Mouse (Mus musculus) midbrain, embryonic 15.5 days (tissue): Measurements from ENCODE around the gene Dhx32. TPM values are rescaled to one million over a fixed set of nuclear protein-coding genes. Genes with fewer than 3 reads are reported as not detected.

Source experiments
- ATAC-seq: fragments of 200-750 bp; cut with Nextera tagmentation; replicated peaks from 2 replicates; pipeline ENCODE4 v1.8.0; 2017; ENCODE audit warnings: moderate TSS enrichment
- H3K27ac ChIP-seq: fragments of 300-500 bp; sonication (generic); 2 replicates; pipeline ENCODE4 v1.5.1; 2015; ENCODE audit warnings: mild to moderate bottlenecking, inconsistent platforms
- H3K27me3 ChIP-seq: fragments of 300-500 bp; sonication (generic); replicated peaks from 2 replicates; pipeline ENCODE4 v1.6.1; 2015; ENCODE audit warnings: inconsistent platforms
- H3K36me3 ChIP-seq: fragments of 300-500 bp; sonication (generic); replicated peaks from 2 replicates; pipeline ENCODE4 v1.6.1; 2015; ENCODE audit warnings: inconsistent platforms
- H3K4me1 ChIP-seq: fragments of 300-500 bp; sonication (generic); 2 replicates; pipeline ENCODE4 v1.6.1; 2015; ENCODE audit warnings: inconsistent platforms
- H3K4me2 ChIP-seq: fragments of 300-500 bp; sonication (generic); 2 replicates; pipeline ENCODE4 v1.6.1; 2015; ENCODE audit warnings: inconsistent platforms, mild to moderate bottlenecking, moderate library complexity
- H3K4me3 ChIP-seq: fragments of 300-500 bp; sonication (generic); 2 replicates; pipeline ENCODE4 v1.5.1; 2015; ENCODE audit warnings: mild to moderate bottlenecking, inconsistent platforms
- H3K9ac ChIP-seq: fragments of 300-500 bp; sonication (generic); 2 replicates; pipeline ENCODE4 v1.6.1; 2015; ENCODE audit warnings: mild to moderate bottlenecking, inconsistent platforms
- H3K9me3 ChIP-seq: fragments of 300-500 bp; sonication (generic); 2 replicates; pipeline ENCODE4 v1.6.1; 2016; ENCODE audit warnings: inconsistent platforms
- WGBS: fragments of 180-500 bp; shearing (Covaris S2); methylation state at CpG from one replicate; pipeline ENCODE4 v1.1.7; 2015; ENCODE audit warnings: mixed read lengths; 5-methylcytosine and 5-hydroxymethylcytosine counted together
- polyA plus RNA-seq: library from polyadenylated mRNA; unstranded; fragments of >200 nt; fragmentation: Nextera tagmentation; extraction: Ambion mirVana; gene quantifications from 2 replicates; pipeline ENCODE4 v1.2.1, GENCODE M21; 2015

The Dhx32 gene
- polyA plus RNA-seq, 1 experiment from 2014 or later, result 42.6 TPM

- Histone ChIP-seq H3K4me2 (no peak overlapping the region), H3K36me3 (no peaks in the 10 kb centered on the region; the same call in 1 of the 2 replicates), H3K27me3 (no peaks in the 10 kb centered on the region), H3K4me3 (no peak overlapping the region), H3K9ac (no peak overlapping the region), H3K4me1 (no peaks in the 10 kb centered on the region), H3K9me3 (no peaks in the 10 kb centered on the region), H3K27ac (no peak overlapping the region)
- 79% methylated on average over 4 of the region's 4 CpGs for WGBS
- no peak for ATAC-seq
Observed at GRCm38 (mm10) chr7:133743611-133744010, 38.9 kb downstream of the Dhx32 start.

- H3K9ac ChIP-seq, result no peak overlapping the region
- H3K36me3 ChIP-seq, result no peaks in the 10 kb centered on the region; the same call in 1 of the 2 replicates
- no peak for ATAC-seq
- no peaks in the 10 kb centered on the region for H3K4me1 ChIP-seq
- 94% methylated on average over 12 of the region's 12 CpGs for WGBS
- no peaks in the 10 kb centered on the region for H3K9me3 ChIP-seq
- H3K27ac ChIP-seq, result no peak overlapping the region
- no peaks in the 10 kb centered on the region for H3K27me3 ChIP-seq
- no peak overlapping the region for H3K4me3 ChIP-seq
- no peak overlapping the region for H3K4me2 ChIP-seq
Observed at GRCm38 (mm10) chr7:133742530-133743325, 39.8 kb downstream of the Dhx32 start.

- Histone ChIP-seq H3K4me3 (no peak overlapping the region), H3K9ac (no peak overlapping the region), H3K27ac (no peak overlapping the region), H3K36me3 (no peaks in the 10 kb centered on the region; the same call in 1 of the 2 replicates), H3K9me3 (no peaks in the 10 kb centered on the region), H3K4me2 (no peak overlapping the region), H3K27me3 (no peaks in the 10 kb centered on the region), H3K4me1 (no peaks in the 10 kb centered on the region)
- ATAC-seq, result no peak
- WGBS, result 92% methylated on average over 7 of the region's 7 CpGs
Observed at GRCm38 (mm10) chr7:133740558-133740957, 42.0 kb downstream of the Dhx32 start.

DNA sequence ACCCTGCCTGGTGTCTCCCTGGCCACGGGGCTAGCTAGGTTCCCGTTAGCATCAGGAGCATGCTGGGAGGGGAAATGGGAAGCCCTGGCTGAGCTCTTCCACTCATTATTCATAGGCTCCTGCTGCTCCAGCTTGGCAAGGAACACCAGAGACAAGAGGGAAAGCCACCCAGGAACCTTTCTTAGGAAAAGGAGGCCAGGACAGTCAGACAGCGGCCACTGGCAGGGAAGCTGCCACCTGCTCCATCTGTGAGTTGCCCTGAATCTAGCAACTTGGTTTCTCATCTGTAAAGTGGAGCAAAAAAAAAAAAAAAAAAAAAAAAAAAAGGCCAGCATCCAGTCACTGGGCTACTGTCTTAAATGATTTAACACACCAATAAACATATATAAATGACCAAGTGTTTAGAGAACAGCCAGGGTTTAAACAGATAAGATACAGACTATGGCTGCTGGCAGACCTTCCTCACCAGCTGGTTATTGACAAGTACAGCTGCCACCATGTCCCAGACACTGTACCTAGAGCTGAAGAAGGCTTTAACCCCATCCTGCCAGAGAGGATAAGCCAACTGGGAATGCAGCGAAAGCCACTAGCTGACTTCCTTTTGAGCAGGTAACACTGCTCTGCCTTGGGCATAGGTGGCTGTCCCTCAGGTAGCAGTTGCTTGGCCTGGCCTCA lies 50.4 kb downstream of the Dhx32 start:
- H3K27me3 ChIP-seq, result no peaks in the 10 kb centered on the region
- no peak for ATAC-seq
- H3K27ac ChIP-seq, result no peak overlapping the region
- H3K9me3 ChIP-seq, result no peaks in the 10 kb centered on the region
- H3K4me1 ChIP-seq, result no peaks in the 10 kb centered on the region
- H3K9ac ChIP-seq, result no peak overlapping the region
- no peaks in the 10 kb centered on the region; the same call in 1 of the 2 replicates for H3K36me3 ChIP-seq
- WGBS, result 72% methylated on average over 4 of the region's 4 CpGs
- H3K4me2 ChIP-seq, result no peak overlapping the region
- H3K4me3 ChIP-seq, result no peak overlapping the region

GRCm38 (mm10) chr7:133730324-133731191 lies 52.0 kb downstream of the Dhx32 start:
- no peaks in the 10 kb centered on the region; the same call in 1 of the 2 replicates for H3K36me3 ChIP-seq
- H3K27ac ChIP-seq, result no peak overlapping the region
- no peaks in the 10 kb centered on the region for H3K27me3 ChIP-seq
- H3K4me3 ChIP-seq, result no peak overlapping the region
- no peaks in the 10 kb centered on the region for H3K4me1 ChIP-seq
- WGBS, result 83% methylated on average over 11 of the region's 11 CpGs
- no peak for ATAC-seq
- H3K9ac ChIP-seq, result no peak overlapping the region
- H3K9me3 ChIP-seq, result no peaks in the 10 kb centered on the region
- H3K4me2 ChIP-seq, result no peak overlapping the region

DNA sequence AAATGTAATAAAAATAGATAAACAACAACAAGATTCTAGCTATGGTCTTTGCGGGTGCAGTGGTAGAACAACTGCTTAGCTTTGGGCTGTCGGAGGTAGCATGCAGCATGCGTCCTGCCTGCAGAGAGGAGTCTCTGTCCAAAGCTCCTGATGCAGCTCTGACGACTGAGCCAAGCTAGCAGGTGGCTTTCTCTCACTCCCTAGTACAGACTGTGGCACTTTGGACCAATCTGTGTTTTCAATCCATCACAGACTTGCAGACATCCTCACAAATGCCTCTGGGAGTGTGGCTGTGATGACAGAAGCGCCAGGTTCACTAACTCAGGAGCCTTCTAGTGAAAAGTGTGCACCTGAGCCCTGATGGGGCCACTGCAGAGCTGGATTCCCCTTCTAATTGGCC lies 53.2 kb downstream of the Dhx32 start:
- H3K27me3 ChIP-seq, result no peaks in the 10 kb centered on the region
- WGBS, result 85% methylated on average over 5 of the region's 5 CpGs
- H3K9me3 ChIP-seq, result no peaks in the 10 kb centered on the region
- H3K36me3 ChIP-seq, result no peaks in the 10 kb centered on the region; the same call in none of the 2 replicates
- no peak overlapping the region for H3K27ac ChIP-seq
- no peak overlapping the region for H3K4me3 ChIP-seq
- ATAC-seq, result no peak
- no peak overlapping the region for H3K4me2 ChIP-seq
- H3K9ac ChIP-seq, result no peak overlapping the region
- H3K4me1 ChIP-seq, result no peaks in the 10 kb centered on the region

- ATAC-seq, result no peak
- Histone ChIP-seq H3K27ac (no peak overlapping the region), H3K27me3 (no peaks in the 10 kb centered on the region), H3K36me3 (peaks cover 11% of the 10 kb centered on the region), H3K9me3 (no peaks in the 10 kb centered on the region), H3K4me1 (no peaks in the 10 kb centered on the region), H3K4me3 (no peak overlapping the region), H3K4me2 (no peak overlapping the region), H3K9ac (no peak overlapping the region)
- 82% methylated on average over 6 of the region's 6 CpGs for WGBS
Observed at GRCm38 (mm10) chr7:133727027-133727426, 55.5 kb downstream of the Dhx32 start.

DNA sequence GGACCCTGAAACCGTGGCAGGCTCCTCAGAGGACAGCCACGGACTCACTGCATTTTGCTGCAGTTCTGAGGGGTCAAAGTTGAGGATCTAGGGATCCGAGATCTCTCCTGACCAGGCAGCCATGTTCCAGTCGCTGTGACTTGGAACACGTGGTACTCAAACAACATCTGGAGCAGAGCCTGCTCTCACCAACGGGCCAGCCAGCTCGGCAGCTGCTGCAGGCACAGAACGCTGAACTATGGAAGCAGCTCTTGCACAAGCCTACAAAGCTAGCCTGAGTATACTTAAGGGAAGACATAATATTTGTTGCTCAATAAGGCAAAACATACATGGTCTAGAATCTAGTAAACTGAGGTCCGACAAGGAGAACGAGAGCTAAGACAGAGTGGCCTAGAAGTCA lies 57.0 kb downstream of the Dhx32 start:
- Histone ChIP-seq H3K4me3 (no peak overlapping the region), H3K36me3 (peaks cover 22% of the 10 kb centered on the region), H3K4me2 (no peak overlapping the region), H3K4me1 (no peaks in the 10 kb centered on the region), H3K9ac (no peak overlapping the region), H3K27me3 (no peaks in the 10 kb centered on the region), H3K27ac (no peak overlapping the region), H3K9me3 (no peaks in the 10 kb centered on the region)
- 92% methylated on average over 10 of the region's 10 CpGs for WGBS
- no peak for ATAC-seq

GRCm38 (mm10) chr7:133724844-133725243 lies 57.7 kb downstream of the Dhx32 start:
- no peak for ATAC-seq
- Histone ChIP-seq H3K27me3 (no peaks in the 10 kb centered on the region), H3K27ac (no peak overlapping the region), H3K9me3 (no peaks in the 10 kb centered on the region), H3K4me3 (no peak overlapping the region), H3K4me2 (no peak overlapping the region), H3K9ac (no peak overlapping the region), H3K36me3 (peaks cover 25% of the 10 kb centered on the region), H3K4me1 (no peaks in the 10 kb centered on the region)
- WGBS, result 71% methylated on average over 10 of the region's 10 CpGs

DNA sequence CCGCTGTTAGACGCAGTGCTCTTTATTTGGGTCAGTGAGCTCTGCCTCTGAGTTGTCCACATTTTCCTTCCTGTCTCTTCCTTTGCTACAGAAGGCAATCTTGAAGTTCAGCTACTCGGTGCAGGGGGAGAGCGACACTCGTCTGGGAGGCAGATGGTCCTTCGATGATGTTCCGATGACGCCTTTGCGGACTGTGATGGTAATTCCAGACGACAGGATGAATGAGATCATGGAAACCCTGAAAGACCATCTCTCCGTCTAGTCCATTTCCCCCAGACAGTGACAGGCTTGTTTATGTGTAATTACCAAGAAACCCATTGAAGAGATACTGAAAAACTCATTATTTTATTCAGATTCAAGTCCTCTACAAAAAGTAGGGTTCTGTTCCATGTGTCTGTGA lies 61.9 kb downstream of the Dhx32 start:
- 83% methylated on average over 11 of the region's 11 CpGs for WGBS
- Histone ChIP-seq H3K27ac (no peak overlapping the region), H3K36me3 (peaks cover 64% of the 10 kb centered on the region), H3K4me3 (no peak overlapping the region), H3K9ac (no peak overlapping the region), H3K4me2 (no peak overlapping the region), H3K27me3 (no peaks in the 10 kb centered on the region), H3K4me1 (no peaks in the 10 kb centered on the region), H3K9me3 (no peaks in the 10 kb centered on the region)
- no peak for ATAC-seq

DNA sequence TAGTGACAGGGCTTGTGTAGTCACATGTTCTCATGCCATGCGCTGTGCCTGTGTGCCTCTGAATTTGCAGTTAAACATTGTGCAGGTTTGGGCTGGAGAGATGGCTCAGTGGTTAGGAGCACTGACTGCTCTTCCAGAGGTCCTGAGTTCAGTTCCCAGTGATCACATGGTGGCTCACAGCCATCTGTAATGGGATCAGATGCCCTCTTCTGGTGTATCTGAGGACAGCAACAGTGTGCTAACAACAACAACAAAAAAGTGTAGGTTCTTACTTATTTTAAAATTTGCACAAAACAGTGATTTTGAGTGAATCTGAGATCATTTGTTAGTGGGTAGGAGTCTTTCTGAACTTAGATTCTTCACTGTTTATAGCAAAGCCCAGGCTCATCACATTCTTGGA lies 63.9 kb downstream of the Dhx32 start:
- WGBS, result 96% methylated on average over 1 of the region's 1 CpGs
- Histone ChIP-seq H3K9ac (no peak overlapping the region), H3K4me1 (no peaks in the 10 kb centered on the region), H3K4me3 (no peak overlapping the region), H3K4me2 (no peak overlapping the region), H3K27me3 (no peaks in the 10 kb centered on the region), H3K36me3 (peaks cover 79% of the 10 kb centered on the region), H3K9me3 (no peaks in the 10 kb centered on the region), H3K27ac (no peak overlapping the region)
- no peak for ATAC-seq

DNA sequence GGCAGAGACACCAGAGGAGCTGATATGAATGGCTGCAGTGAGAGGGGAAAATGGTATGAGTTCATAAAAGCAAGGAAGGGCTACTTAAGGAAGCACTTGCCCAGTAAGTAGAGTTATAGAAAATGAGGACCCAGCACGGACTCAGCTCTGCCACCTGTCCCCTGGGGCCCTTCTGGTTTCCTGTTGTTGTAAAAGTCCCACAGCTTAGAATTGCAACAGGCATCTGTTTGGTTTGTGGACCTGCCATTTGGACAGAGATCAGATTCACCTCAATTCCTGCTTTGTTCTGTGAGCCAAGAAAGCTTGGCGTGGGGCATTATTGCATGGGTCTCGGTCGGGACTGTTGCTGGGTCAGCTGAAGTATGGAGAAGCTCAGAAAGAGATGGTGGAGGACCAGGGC lies 67.1 kb downstream of the Dhx32 start:
- ATAC-seq, result no peak
- peaks cover 60% of the 10 kb centered on the region for H3K36me3 ChIP-seq
- no peaks in the 10 kb centered on the region for H3K9me3 ChIP-seq
- 87% methylated on average over 4 of the region's 4 CpGs for WGBS
- 0 out of 2 replicates have a peak, but pooled peaks cover 5% of the 10 kb centered on the region for H3K4me1 ChIP-seq
- H3K27ac ChIP-seq, result no peak overlapping the region
- H3K4me2 ChIP-seq, result no peak overlapping the region
- H3K9ac ChIP-seq, result no peak overlapping the region
- no peak overlapping the region for H3K4me3 ChIP-seq
- H3K27me3 ChIP-seq, result no peaks in the 10 kb centered on the region
